Mouse (Mus musculus): ENCODE measurements at regions not wholly inside any gene's neighbourhood (a gene's known extent, or its start where the extent isn't known, plus 50 kb on each side); places are given as distances from the start of the nearest gene placed in this dataset.

- DNase-seq (ENCODE audit: low spot score), result peak; percentile 48
- 69% methylated on average over 2 of the region's 2 CpGs for WGBS
Measured at GRCm38 (mm10) chr11:48398032-48398431, 402.1 kb upstream of the Rack1 start.

GRCm38 (mm10) chr11:48381489-48381888, 392.7 kb upstream of the Sgcd start:
- no peak for DNase-seq (ENCODE audit: low spot score)
- 69% methylated on average over 4 of the region's 4 CpGs for WGBS
- no peak overlapping the region for H3K27ac ChIP-seq (ENCODE audit: low read depth, low read length)
- H3K4me1 ChIP-seq (ENCODE audit: control insufficient read depth, insufficient read depth, low read length), result 0 out of 2 replicates have a peak, but pooled peaks cover 3% of the 10 kb centered on the region
- no peaks in the 10 kb centered on the region for H3K9me3 ChIP-seq (replicated peaks; ENCODE audit: control insufficient read depth, low read length)
- no peak overlapping the region for H3K4me2 ChIP-seq (ENCODE audit: low read length)
- no peak for ATAC-seq
- H3K9ac ChIP-seq (ENCODE audit: low read length), result no peak overlapping the region
- H3K36me3 ChIP-seq (ENCODE audit: control insufficient read depth, insufficient read depth, low read length), result no peaks in the 10 kb centered on the region
- no peak overlapping the region for H3K4me3 ChIP-seq (ENCODE audit: low read depth, low read length)
- H3K27me3 ChIP-seq (replicated peaks; ENCODE audit: control insufficient read depth, insufficient read depth, low read length), result no peaks in the 10 kb centered on the region

More at GRCm38 (mm10) chr11:48398032-48398431, 402.1 kb upstream of the Rack1 start:
- Histone ChIP-seq H3K4me2 (ENCODE audit: low read length) (no peak overlapping the region), H3K27me3 (replicated peaks; ENCODE audit: control insufficient read depth, insufficient read depth, low read length) (no peaks in the 10 kb centered on the region), H3K9me3 (replicated peaks; ENCODE audit: control insufficient read depth, low read length) (no peaks in the 10 kb centered on the region), H3K9ac (ENCODE audit: low read length) (no peak overlapping the region), H3K4me3 (ENCODE audit: low read depth, low read length) (no peak overlapping the region), H3K4me1 (ENCODE audit: control insufficient read depth, insufficient read depth, low read length) (no peaks in the 10 kb centered on the region), H3K36me3 (ENCODE audit: control insufficient read depth, insufficient read depth, low read length) (no peaks in the 10 kb centered on the region), H3K27ac (ENCODE audit: low read depth, low read length) (no peak overlapping the region)
- ATAC-seq, result peak; percentile 26; the same call in 1 of the 2 replicates

- no peak for ATAC-seq
Measured at GRCm38 (mm10) chr11:48378044-48378443, 389.3 kb upstream of the Sgcd start.

GRCm38 (mm10) chr11:48377269-48377668, 388.5 kb upstream of the Sgcd start:
- no peak for ATAC-seq
- no peak overlapping the region for H3K4me3 ChIP-seq (ENCODE audit: low read depth, low read length)
- no peaks in the 10 kb centered on the region for H3K36me3 ChIP-seq (ENCODE audit: control insufficient read depth, insufficient read depth, low read length)
- H3K4me1 ChIP-seq (ENCODE audit: control insufficient read depth, insufficient read depth, low read length), result 0 out of 2 replicates have a peak, but pooled peaks cover 3% of the 10 kb centered on the region
- no peak overlapping the region for H3K4me2 ChIP-seq (ENCODE audit: low read length)
- H3K9ac ChIP-seq (ENCODE audit: low read length), result no peak overlapping the region
- H3K27me3 ChIP-seq (replicated peaks; ENCODE audit: control insufficient read depth, insufficient read depth, low read length), result no peaks in the 10 kb centered on the region
- no peaks in the 10 kb centered on the region for H3K9me3 ChIP-seq (replicated peaks; ENCODE audit: control insufficient read depth, low read length)
- no peak for DNase-seq (ENCODE audit: low spot score)
- H3K27ac ChIP-seq (ENCODE audit: low read depth, low read length), result no peak overlapping the region

More at GRCm38 (mm10) chr11:48378044-48378443, 389.3 kb upstream of the Sgcd start:
- no peaks in the 10 kb centered on the region for H3K27me3 ChIP-seq (replicated peaks; ENCODE audit: control insufficient read depth, insufficient read depth, low read length)
- H3K9ac ChIP-seq (ENCODE audit: low read length), result no peak overlapping the region
- no peaks in the 10 kb centered on the region for H3K36me3 ChIP-seq (ENCODE audit: control insufficient read depth, insufficient read depth, low read length)
- H3K9me3 ChIP-seq (replicated peaks; ENCODE audit: control insufficient read depth, low read length), result no peaks in the 10 kb centered on the region
- WGBS, result 85% methylated on average over 4 of the region's 4 CpGs
- H3K27ac ChIP-seq (ENCODE audit: low read depth, low read length), result no peak overlapping the region
- H3K4me1 ChIP-seq (ENCODE audit: control insufficient read depth, insufficient read depth, low read length), result 0 out of 2 replicates have a peak, but pooled peaks cover 3% of the 10 kb centered on the region
- H3K4me2 ChIP-seq (ENCODE audit: low read length), result no peak overlapping the region
- DNase-seq (ENCODE audit: low spot score), result no peak
- H3K4me3 ChIP-seq (ENCODE audit: low read depth, low read length), result no peak overlapping the region

- no peak overlapping the region for H3K9ac ChIP-seq (ENCODE audit: low read length)
- DNase-seq (ENCODE audit: low spot score) (no peak), ATAC-seq (no peak)
- H3K9me3 ChIP-seq (replicated peaks; ENCODE audit: control insufficient read depth, low read length), result no peaks in the 10 kb centered on the region
- H3K27ac ChIP-seq (ENCODE audit: low read depth, low read length), result no peak overlapping the region
- no peaks in the 10 kb centered on the region for H3K4me1 ChIP-seq (ENCODE audit: control insufficient read depth, insufficient read depth, low read length)
- H3K36me3 ChIP-seq (ENCODE audit: control insufficient read depth, insufficient read depth, low read length), result no peaks in the 10 kb centered on the region
- H3K4me3 ChIP-seq (ENCODE audit: low read depth, low read length), result no peak overlapping the region
- WGBS, result 33% methylated on average over 4 of the region's 4 CpGs
- H3K4me2 ChIP-seq (ENCODE audit: low read length), result no peak overlapping the region
- H3K27me3 ChIP-seq (replicated peaks; ENCODE audit: control insufficient read depth, insufficient read depth, low read length), result no peaks in the 10 kb centered on the region
Measured at GRCm38 (mm10) chr11:48351349-48352023, 362.7 kb upstream of the Sgcd start.

- Histone ChIP-seq H3K27me3 (replicated peaks; ENCODE audit: control insufficient read depth, insufficient read depth, low read length) (no peaks in the 10 kb centered on the region), H3K9ac (ENCODE audit: low read length) (no peak overlapping the region), H3K4me1 (ENCODE audit: control insufficient read depth, insufficient read depth, low read length) (no peaks in the 10 kb centered on the region), H3K36me3 (ENCODE audit: control insufficient read depth, insufficient read depth, low read length) (no peaks in the 10 kb centered on the region), H3K27ac (ENCODE audit: low read depth, low read length) (no peak overlapping the region), H3K9me3 (replicated peaks; ENCODE audit: control insufficient read depth, low read length) (no peaks in the 10 kb centered on the region), H3K4me2 (ENCODE audit: low read length) (no peak overlapping the region), H3K4me3 (ENCODE audit: low read depth, low read length) (no peak overlapping the region)
- WGBS, result 79% methylated on average over 1 of the region's 1 CpGs
- ATAC-seq (no peak), DNase-seq (ENCODE audit: low spot score) (no peak)
Measured at GRCm38 (mm10) chr11:48314500-48314899, 325.7 kb upstream of the Sgcd start.

GRCm38 (mm10) chr11:48295370-48295769, 306.6 kb upstream of the Sgcd start:
- DNase-seq (ENCODE audit: low spot score), result no peak
- Histone ChIP-seq H3K27ac (ENCODE audit: low read depth, low read length) (no peak overlapping the region), H3K36me3 (ENCODE audit: control insufficient read depth, insufficient read depth, low read length) (no peaks in the 10 kb centered on the region), H3K9me3 (replicated peaks; ENCODE audit: control insufficient read depth, low read length) (no peaks in the 10 kb centered on the region), H3K4me3 (ENCODE audit: low read depth, low read length) (no peak overlapping the region), H3K9ac (ENCODE audit: low read length) (no peak overlapping the region), H3K4me2 (ENCODE audit: low read length) (no peak overlapping the region), H3K4me1 (ENCODE audit: control insufficient read depth, insufficient read depth, low read length) (no peaks in the 10 kb centered on the region), H3K27me3 (replicated peaks; ENCODE audit: control insufficient read depth, insufficient read depth, low read length) (no peaks in the 10 kb centered on the region)
- ATAC-seq, result no peak
- 91% methylated on average over 3 of the region's 3 CpGs for WGBS

GRCm38 (mm10) chr11:48262492-48262891, 273.7 kb upstream of the Sgcd start:
- WGBS, result 67% methylated on average over 3 of the region's 3 CpGs
- ATAC-seq, result peak; percentile 48; the same call in 1 of the 2 replicates
- no peaks in the 10 kb centered on the region for H3K4me1 ChIP-seq (ENCODE audit: control insufficient read depth, insufficient read depth, low read length)
- H3K27ac ChIP-seq (ENCODE audit: low read depth, low read length), result no peak overlapping the region
- no peaks in the 10 kb centered on the region for H3K27me3 ChIP-seq (replicated peaks; ENCODE audit: control insufficient read depth, insufficient read depth, low read length)
- H3K9ac ChIP-seq (ENCODE audit: low read length), result no peak overlapping the region
- no peaks in the 10 kb centered on the region for H3K9me3 ChIP-seq (replicated peaks; ENCODE audit: control insufficient read depth, low read length)
- peak; percentile 65 for DNase-seq (ENCODE audit: low spot score)
- no peaks in the 10 kb centered on the region for H3K36me3 ChIP-seq (ENCODE audit: control insufficient read depth, insufficient read depth, low read length)
- no peak overlapping the region for H3K4me3 ChIP-seq (ENCODE audit: low read depth, low read length)
- no peak overlapping the region for H3K4me2 ChIP-seq (ENCODE audit: low read length)

- no peak overlapping the region for H3K4me2 ChIP-seq (ENCODE audit: low read length)
- no peak for DNase-seq (ENCODE audit: low spot score)
- WGBS, result 51% methylated on average over 1 of the region's 1 CpGs
- no peaks in the 10 kb centered on the region for H3K36me3 ChIP-seq (ENCODE audit: control insufficient read depth, insufficient read depth, low read length)
- H3K9me3 ChIP-seq (replicated peaks; ENCODE audit: control insufficient read depth, low read length), result no peaks in the 10 kb centered on the region
- no peak overlapping the region for H3K4me3 ChIP-seq (ENCODE audit: low read depth, low read length)
- H3K27ac ChIP-seq (ENCODE audit: low read depth, low read length), result no peak overlapping the region
- no peaks in the 10 kb centered on the region for H3K4me1 ChIP-seq (ENCODE audit: control insufficient read depth, insufficient read depth, low read length)
- ATAC-seq, result no peak
- H3K9ac ChIP-seq (ENCODE audit: low read length), result no peak overlapping the region
- H3K27me3 ChIP-seq (replicated peaks; ENCODE audit: control insufficient read depth, insufficient read depth, low read length), result no peaks in the 10 kb centered on the region
Measured at GRCm38 (mm10) chr11:48261089-48261488, 272.3 kb upstream of the Sgcd start.
